Mouse (Mus musculus): ENCODE data around the gene Tmem223. TPM values are rescaled to one million over a fixed set of nuclear protein-coding genes. Genes with fewer than 3 reads are reported as not detected.
A peak's percentile ranks its signal among the peaks of the same experiment; 100 is the strongest.

Gene Tmem223
- polyA plus RNA-seq (2014; fragmentation: Nextera tagmentation; extraction: Ambion mirVana): 191 and 197 TPM in 2 replicates

- peak within 1 kb of the TSS; percentile 96 for H3K9ac ChIP-seq (replicated peaks; ENCODE audit: low read length)
- H3K4me1 ChIP-seq (ENCODE audit: control insufficient read depth, insufficient read depth, low read length): no peaks in the 10 kb centered on the region; the same call in 1 of the 2 replicates
- H3K4me2 ChIP-seq (ENCODE audit: low read depth, low read length): peak within 1 kb of the TSS; percentile 56
- peaks cover 15% of the 10 kb centered on the region for H3K36me3 ChIP-seq (replicated peaks; ENCODE audit: control insufficient read depth, insufficient read depth, low read depth, low read length)
- H3K27ac ChIP-seq (replicated peaks; ENCODE audit: low read depth, low read length): peak within 1 kb of the TSS; percentile 75
- ATAC-seq (replicated peaks; ENCODE audit: insufficient number of reproducible peaks, low FRiP score, low TSS enrichment, low read depth) (no peak), DNase-seq (ENCODE audit: low spot score) (peak; percentile 80)
- no peaks in the 10 kb centered on the region for H3K9me3 ChIP-seq (replicated peaks; ENCODE audit: control insufficient read depth, low read length)
- H3K4me3 ChIP-seq (ENCODE audit: low read depth, low read length): peak within 1 kb of the TSS; percentile 74
- H3K27me3 ChIP-seq (ENCODE audit: control insufficient read depth, insufficient read depth, low read length): no peaks in the 10 kb centered on the region
- 19% methylated on average over 29 of the region's 29 CpGs for WGBS
These were observed at the start of gene Tmem223 for GRCm38 (mm10) chr19:8770567-8771270. Gene Tmem223 (plus strand): TSS chr19:8770996.

- no peak for ATAC-seq (replicated peaks; ENCODE audit: insufficient number of reproducible peaks, low FRiP score, low TSS enrichment, low read depth)
- no peak for DNase-seq (ENCODE audit: low spot score)
- Histone ChIP-seq H3K9ac (replicated peaks; ENCODE audit: low read length) (no peak overlapping the region; the same call in 1 of the 2 replicates), H3K9me3 (replicated peaks; ENCODE audit: control insufficient read depth, low read length) (no peaks in the 10 kb centered on the region), H3K4me1 (ENCODE audit: control insufficient read depth, insufficient read depth, low read length) (no peaks in the 10 kb centered on the region), H3K36me3 (replicated peaks; ENCODE audit: control insufficient read depth, insufficient read depth, low read depth, low read length) (peaks cover 18% of the 10 kb centered on the region), H3K4me3 (ENCODE audit: low read depth, low read length) (no peak overlapping the region), H3K27ac (replicated peaks; ENCODE audit: low read depth, low read length) (no peak overlapping the region), H3K4me2 (ENCODE audit: low read depth, low read length) (no peak overlapping the region), H3K27me3 (ENCODE audit: control insufficient read depth, insufficient read depth, low read length) (no peaks in the 10 kb centered on the region)
- WGBS: 96% methylated on average over 1 of the region's 1 CpGs
These were observed 49.4 kb upstream of the Tmem223 start for GRCm38 (mm10) chr19:8721378-8721777.

GRCm38 (mm10) chr19:8722021-8722420 is 48.8 kb upstream of the Tmem223 start:
- WGBS: 61% methylated on average over 4 of the region's 4 CpGs
- Histone ChIP-seq H3K27me3 (ENCODE audit: control insufficient read depth, insufficient read depth, low read length) (no peaks in the 10 kb centered on the region), H3K4me2 (ENCODE audit: low read depth, low read length) (peak overlapping the region; percentile 65), H3K4me1 (ENCODE audit: control insufficient read depth, insufficient read depth, low read length) (no peaks in the 10 kb centered on the region), H3K27ac (replicated peaks; ENCODE audit: low read depth, low read length) (no peak overlapping the region), H3K9me3 (replicated peaks; ENCODE audit: control insufficient read depth, low read length) (no peaks in the 10 kb centered on the region), H3K9ac (replicated peaks; ENCODE audit: low read length) (peak overlapping the region; percentile 87), H3K36me3 (replicated peaks; ENCODE audit: control insufficient read depth, insufficient read depth, low read depth, low read length) (peaks cover 21% of the 10 kb centered on the region), H3K4me3 (ENCODE audit: low read depth, low read length) (peak overlapping the region; percentile 52)
- DNase-seq (ENCODE audit: low spot score) (no peak), ATAC-seq (replicated peaks; ENCODE audit: insufficient number of reproducible peaks, low FRiP score, low TSS enrichment, low read depth) (no peak)

GRCm38 (mm10) chr19:8722559-8722906 is 48.3 kb upstream of the Tmem223 start:
- Histone ChIP-seq H3K4me1 (ENCODE audit: control insufficient read depth, insufficient read depth, low read length) (no peaks in the 10 kb centered on the region), H3K9me3 (replicated peaks; ENCODE audit: control insufficient read depth, low read length) (no peaks in the 10 kb centered on the region), H3K36me3 (replicated peaks; ENCODE audit: control insufficient read depth, insufficient read depth, low read depth, low read length) (peaks cover 21% of the 10 kb centered on the region), H3K4me3 (ENCODE audit: low read depth, low read length) (peak overlapping the region; percentile 52), H3K4me2 (ENCODE audit: low read depth, low read length) (peak overlapping the region; percentile 65), H3K9ac (replicated peaks; ENCODE audit: low read length) (peak overlapping the region; percentile 87), H3K27me3 (ENCODE audit: control insufficient read depth, insufficient read depth, low read length) (no peaks in the 10 kb centered on the region), H3K27ac (replicated peaks; ENCODE audit: low read depth, low read length) (peak overlapping the region; percentile 91)
- DNase-seq (ENCODE audit: low spot score) (no peak), ATAC-seq (replicated peaks; ENCODE audit: insufficient number of reproducible peaks, low FRiP score, low TSS enrichment, low read depth) (0 out of 2 replicates have a peak, but pooled peaks have one; percentile 2)
- WGBS: 2% methylated on average over 5 of the region's 5 CpGs

- Histone ChIP-seq H3K9me3 (replicated peaks; ENCODE audit: control insufficient read depth, low read length) (no peaks in the 10 kb centered on the region), H3K27me3 (ENCODE audit: control insufficient read depth, insufficient read depth, low read length) (no peaks in the 10 kb centered on the region), H3K9ac (replicated peaks; ENCODE audit: low read length) (peak within 1 kb of the TSS; percentile 90), H3K27ac (replicated peaks; ENCODE audit: low read depth, low read length) (peak within 1 kb of the TSS; percentile 91), H3K4me3 (ENCODE audit: low read depth, low read length) (peak within 1 kb of the TSS; percentile 52), H3K36me3 (replicated peaks; ENCODE audit: control insufficient read depth, insufficient read depth, low read depth, low read length) (peaks cover 21% of the 10 kb centered on the region), H3K4me1 (ENCODE audit: control insufficient read depth, insufficient read depth, low read length) (no peaks in the 10 kb centered on the region), H3K4me2 (ENCODE audit: low read depth, low read length) (peak within 1 kb of the TSS; percentile 66)
- ATAC-seq (replicated peaks; ENCODE audit: insufficient number of reproducible peaks, low FRiP score, low TSS enrichment, low read depth): peak; percentile 93
- WGBS: under 1% methylated on average over 50 of the region's 50 CpGs
- DNase-seq (ENCODE audit: low spot score): peak; percentile 98
These were observed 47.8 kb upstream of the Tmem223 start, which contains the start of gene Slc3a2 for GRCm38 (mm10) chr19:8722907-8723573. Gene Slc3a2 (minus strand): TSS chr19:8723369.

- peak overlapping the region; percentile 90 for H3K9ac ChIP-seq (replicated peaks; ENCODE audit: low read length)
- peak; percentile 46 for DNase-seq (ENCODE audit: low spot score)
- H3K27me3 ChIP-seq (ENCODE audit: control insufficient read depth, insufficient read depth, low read length): no peaks in the 10 kb centered on the region
- H3K4me2 ChIP-seq (ENCODE audit: low read depth, low read length): peak overlapping the region; percentile 66
- peak overlapping the region; percentile 52 for H3K4me3 ChIP-seq (ENCODE audit: low read depth, low read length)
- WGBS: 0% methylated on average over 20 of the region's 20 CpGs
- no peak for ATAC-seq (replicated peaks; ENCODE audit: insufficient number of reproducible peaks, low FRiP score, low TSS enrichment, low read depth)
- no peaks in the 10 kb centered on the region for H3K9me3 ChIP-seq (replicated peaks; ENCODE audit: control insufficient read depth, low read length)
- peaks cover 21% of the 10 kb centered on the region for H3K36me3 ChIP-seq (replicated peaks; ENCODE audit: control insufficient read depth, insufficient read depth, low read depth, low read length)
- H3K4me1 ChIP-seq (ENCODE audit: control insufficient read depth, insufficient read depth, low read length): no peaks in the 10 kb centered on the region
- H3K27ac ChIP-seq (replicated peaks; ENCODE audit: low read depth, low read length): peak overlapping the region; percentile 43; the same call in 1 of the 2 replicates
These were observed 47.0 kb upstream of the Tmem223 start for GRCm38 (mm10) chr19:8723574-8724346.

GRCm38 (mm10) chr19:8724392-8724791 is 46.4 kb upstream of the Tmem223 start:
- Histone ChIP-seq H3K4me3 (ENCODE audit: low read depth, low read length) (peak overlapping the region; percentile 52), H3K4me1 (ENCODE audit: control insufficient read depth, insufficient read depth, low read length) (no peaks in the 10 kb centered on the region), H3K27ac (replicated peaks; ENCODE audit: low read depth, low read length) (no peak overlapping the region), H3K4me2 (ENCODE audit: low read depth, low read length) (peak overlapping the region; percentile 66), H3K36me3 (replicated peaks; ENCODE audit: control insufficient read depth, insufficient read depth, low read depth, low read length) (peaks cover 21% of the 10 kb centered on the region), H3K27me3 (ENCODE audit: control insufficient read depth, insufficient read depth, low read length) (no peaks in the 10 kb centered on the region), H3K9ac (replicated peaks; ENCODE audit: low read length) (peak overlapping the region; percentile 90), H3K9me3 (replicated peaks; ENCODE audit: control insufficient read depth, low read length) (no peaks in the 10 kb centered on the region)
- ATAC-seq (replicated peaks; ENCODE audit: insufficient number of reproducible peaks, low FRiP score, low TSS enrichment, low read depth) (no peak), DNase-seq (ENCODE audit: low spot score) (no peak)
- 0% methylated on average over 2 of the region's 2 CpGs for WGBS
